Mouse (Mus musculus): ENCODE data around the gene Rasip1. TPM values are rescaled to one million over a fixed set of nuclear protein-coding genes. Genes with fewer than 3 reads are reported as not detected.
A peak's percentile ranks its signal among the peaks of the same experiment; 100 is the strongest.

The Rasip1 gene
- 8.0 and 9.3 TPM in 2 replicates for polyA plus RNA-seq (2014; fragmentation: Nextera tagmentation; extraction: Ambion mirVana)

DNA sequence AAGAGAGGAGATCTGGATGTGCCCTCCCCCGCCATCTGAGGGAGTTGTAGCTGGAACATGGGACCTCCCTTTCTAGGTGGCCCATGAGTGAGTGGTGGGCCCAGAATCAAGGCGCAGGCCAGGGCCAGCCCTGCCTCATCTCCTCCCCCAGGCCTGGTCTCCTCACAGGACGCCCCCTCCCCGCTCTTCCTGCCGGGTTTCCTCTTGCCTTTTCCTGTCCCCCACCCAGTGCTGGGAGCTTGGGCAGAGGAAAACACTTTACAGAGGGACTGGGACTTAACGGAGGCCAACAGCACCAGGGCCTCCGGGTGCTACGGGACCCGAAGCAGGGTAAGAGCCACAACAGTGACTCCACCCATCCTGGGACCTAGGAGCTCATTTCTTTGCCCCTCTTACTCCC is at the start of gene Rasip1:
Gene Rasip1 (plus strand): TSS at position 228 of the 400 bp plus-strand sequence.
- Histone ChIP-seq H3K27ac (ENCODE audit: low read depth, low read length) (peak within 1 kb of the TSS; percentile 55; the same call in 1 of the 2 replicates), H3K4me3 (ENCODE audit: low read depth, low read length) (peak within 1 kb of the TSS; percentile 60), H3K4me1 (replicated peaks; ENCODE audit: control insufficient read depth, insufficient read depth, low read length) (peaks cover 12% of the 10 kb centered on the region), H3K36me3 (ENCODE audit: control insufficient read depth, insufficient read depth, low read length) (no peaks in the 10 kb centered on the region; the same call in 1 of the 2 replicates), H3K9ac (ENCODE audit: low read depth, low read length) (peak within 1 kb of the TSS; percentile 69), H3K4me2 (peak within 1 kb of the TSS; percentile 95), H3K9me3 (ENCODE audit: control insufficient read depth, low read length) (no peaks in the 10 kb centered on the region), H3K27me3 (replicated peaks; ENCODE audit: control insufficient read depth, insufficient read depth, low read length) (peaks cover 32% of the 10 kb centered on the region)
- DNase-seq (ENCODE audit: low spot score), result no peak
- 0 out of 2 replicates have a peak, but pooled peaks have one; percentile 21 for ATAC-seq (replicated peaks; ENCODE audit: low FRiP score)
- WGBS, result 52% methylated on average over 9 of the region's 9 CpGs

DNA sequence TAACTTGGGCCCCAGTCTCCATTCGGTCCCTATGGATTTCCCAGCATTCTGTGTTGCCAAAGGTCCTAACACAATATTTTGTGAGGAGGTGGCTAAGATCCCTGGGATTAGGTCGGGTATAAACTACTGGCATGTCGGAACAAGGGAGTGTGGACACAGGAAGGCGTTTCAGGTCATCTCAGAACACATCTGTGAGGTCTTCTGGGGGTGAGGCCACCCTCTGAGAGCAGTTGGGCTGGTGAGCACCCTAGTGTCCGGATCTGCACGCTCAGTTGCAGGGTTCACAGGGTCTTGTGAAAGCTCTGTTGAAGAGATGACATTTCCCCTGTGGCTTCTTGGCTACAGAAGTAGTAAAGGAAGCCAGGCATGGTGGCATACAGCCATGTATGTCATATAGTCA is 41.4 kb upstream of the Rasip1 start:
- Histone ChIP-seq H3K9ac (ENCODE audit: low read depth, low read length) (no peak overlapping the region), H3K4me1 (replicated peaks; ENCODE audit: control insufficient read depth, insufficient read depth, low read length) (no peaks in the 10 kb centered on the region), H3K27ac (ENCODE audit: low read depth, low read length) (no peak overlapping the region), H3K36me3 (ENCODE audit: control insufficient read depth, insufficient read depth, low read length) (peaks cover 22% of the 10 kb centered on the region), H3K4me2 (no peak overlapping the region), H3K4me3 (ENCODE audit: low read depth, low read length) (no peak overlapping the region), H3K9me3 (ENCODE audit: control insufficient read depth, low read length) (no peaks in the 10 kb centered on the region), H3K27me3 (replicated peaks; ENCODE audit: control insufficient read depth, insufficient read depth, low read length) (no peaks in the 10 kb centered on the region)
- WGBS, result 89% methylated on average over 6 of the region's 6 CpGs
- DNase-seq (ENCODE audit: low spot score) (no peak), ATAC-seq (replicated peaks; ENCODE audit: low FRiP score) (no peak)

DNA sequence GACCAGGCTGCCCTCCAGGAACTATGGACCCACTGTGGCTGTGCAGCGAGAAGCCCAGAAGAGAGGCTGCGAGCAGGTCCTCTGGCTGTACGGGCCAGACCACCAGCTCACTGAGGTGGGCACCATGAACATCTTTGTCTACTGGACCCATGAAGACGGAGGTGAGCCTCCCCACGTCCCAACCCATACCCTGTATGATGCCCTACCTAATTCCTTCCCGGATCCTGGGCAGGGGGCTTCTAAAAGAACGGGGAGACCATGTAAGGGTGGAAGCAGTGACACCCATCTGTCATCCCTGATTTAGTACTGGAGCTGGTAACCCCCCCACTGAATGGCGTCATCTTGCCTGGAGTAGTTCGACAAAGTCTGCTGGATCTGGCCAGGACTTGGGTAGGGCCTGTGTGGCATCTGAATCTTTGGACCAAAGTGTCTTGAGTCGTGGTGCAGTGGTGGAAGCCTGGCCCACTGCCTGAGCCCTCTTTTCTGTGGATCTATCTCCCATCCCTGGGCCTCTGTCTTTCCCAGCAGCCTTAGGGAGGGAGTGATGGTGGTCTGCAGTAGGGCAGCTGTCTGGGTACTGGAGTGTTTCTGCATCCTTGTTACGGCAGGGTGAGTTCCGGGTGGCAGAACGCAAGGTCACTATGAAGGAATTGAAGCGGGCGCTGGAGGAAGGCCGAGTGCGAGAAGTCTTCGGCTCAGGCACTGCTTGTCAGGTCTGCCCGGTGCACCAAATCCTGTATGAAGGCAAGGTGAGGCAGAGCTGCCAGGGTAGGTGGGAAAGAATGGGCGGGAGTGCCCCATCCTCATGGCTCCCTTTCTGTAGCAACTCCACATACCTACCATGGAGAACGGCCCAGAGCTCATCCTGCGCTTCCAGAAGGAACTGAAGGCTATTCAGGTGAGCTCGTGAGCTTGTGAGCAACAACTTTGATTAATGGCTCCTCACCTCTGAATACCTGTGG is 39.4 kb upstream of the Rasip1 start:
- 94% methylated on average over 23 of the region's 23 CpGs for WGBS
- Histone ChIP-seq H3K36me3 (ENCODE audit: control insufficient read depth, insufficient read depth, low read length) (peaks cover 20% of the 10 kb centered on the region), H3K4me2 (no peak overlapping the region), H3K4me3 (ENCODE audit: low read depth, low read length) (no peak overlapping the region), H3K4me1 (replicated peaks; ENCODE audit: control insufficient read depth, insufficient read depth, low read length) (no peaks in the 10 kb centered on the region), H3K27me3 (replicated peaks; ENCODE audit: control insufficient read depth, insufficient read depth, low read length) (no peaks in the 10 kb centered on the region), H3K9me3 (ENCODE audit: control insufficient read depth, low read length) (no peaks in the 10 kb centered on the region), H3K27ac (ENCODE audit: low read depth, low read length) (no peak overlapping the region), H3K9ac (ENCODE audit: low read depth, low read length) (no peak overlapping the region)
- DNase-seq (ENCODE audit: low spot score) (no peak), ATAC-seq (replicated peaks; ENCODE audit: low FRiP score) (no peak)

DNA sequence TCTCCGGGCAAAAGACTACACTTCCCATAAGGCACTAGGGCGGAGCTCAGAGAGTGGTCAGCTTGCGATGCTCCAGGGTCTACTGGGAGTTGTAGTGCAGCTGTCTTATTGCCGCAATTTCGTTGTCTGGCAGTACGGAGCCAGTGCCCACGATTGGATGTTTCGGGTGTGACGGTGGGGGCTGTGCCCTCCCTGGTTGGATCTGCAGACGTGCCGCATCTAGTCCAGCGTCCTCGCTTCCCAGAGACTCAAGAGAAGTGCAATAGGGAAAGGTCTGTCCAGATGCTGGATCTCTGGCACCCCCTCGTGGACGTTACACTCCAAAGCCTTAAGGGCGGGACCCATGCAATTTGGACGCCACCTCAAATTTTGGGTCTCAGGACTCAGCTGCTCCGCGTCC is 38.1 kb upstream of the Rasip1 start:
- DNase-seq (ENCODE audit: low spot score) (peak; percentile 85), ATAC-seq (replicated peaks; ENCODE audit: low FRiP score) (peak; percentile 90)
- no peak overlapping the region; the same call in 1 of the 2 replicates for H3K9ac ChIP-seq (ENCODE audit: low read depth, low read length)
- peak overlapping the region; percentile 55 for H3K4me2 ChIP-seq
- peak overlapping the region; percentile 29 for H3K4me3 ChIP-seq (ENCODE audit: low read depth, low read length)
- H3K36me3 ChIP-seq (ENCODE audit: control insufficient read depth, insufficient read depth, low read length), result peaks cover 17% of the 10 kb centered on the region
- H3K4me1 ChIP-seq (replicated peaks; ENCODE audit: control insufficient read depth, insufficient read depth, low read length), result no peaks in the 10 kb centered on the region
- H3K9me3 ChIP-seq (ENCODE audit: control insufficient read depth, low read length), result no peaks in the 10 kb centered on the region
- H3K27me3 ChIP-seq (replicated peaks; ENCODE audit: control insufficient read depth, insufficient read depth, low read length), result no peaks in the 10 kb centered on the region
- 7% methylated on average over 19 of the region's 19 CpGs for WGBS
- H3K27ac ChIP-seq (ENCODE audit: low read depth, low read length), result no peak overlapping the region

DNA sequence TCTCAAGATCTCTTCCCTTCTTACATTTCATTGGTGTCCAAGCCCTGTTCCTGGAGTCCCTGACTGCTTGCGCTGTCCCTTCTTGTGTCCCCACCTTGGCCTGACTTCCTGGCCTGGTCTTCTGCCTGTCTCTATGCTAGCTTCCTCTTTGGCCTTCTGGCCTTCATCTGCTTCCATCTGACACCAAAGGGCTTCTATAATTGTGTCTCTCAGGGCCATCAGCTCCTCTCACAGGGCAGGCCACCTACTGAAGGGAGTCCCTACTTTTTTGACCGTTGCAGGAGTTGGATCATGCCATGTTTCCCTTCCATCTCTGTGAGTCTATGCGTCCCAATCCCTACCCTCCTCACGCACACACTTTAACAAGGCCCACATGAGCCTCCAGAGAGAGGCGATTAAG is 37.4 kb upstream of the Rasip1 start:
- Histone ChIP-seq H3K9me3 (ENCODE audit: control insufficient read depth, low read length) (no peaks in the 10 kb centered on the region), H3K4me2 (no peak overlapping the region), H3K36me3 (ENCODE audit: control insufficient read depth, insufficient read depth, low read length) (peaks cover 14% of the 10 kb centered on the region), H3K27ac (ENCODE audit: low read depth, low read length) (no peak overlapping the region), H3K4me1 (replicated peaks; ENCODE audit: control insufficient read depth, insufficient read depth, low read length) (no peaks in the 10 kb centered on the region), H3K9ac (ENCODE audit: low read depth, low read length) (no peak overlapping the region), H3K4me3 (ENCODE audit: low read depth, low read length) (no peak overlapping the region), H3K27me3 (replicated peaks; ENCODE audit: control insufficient read depth, insufficient read depth, low read length) (no peaks in the 10 kb centered on the region)
- 91% methylated on average over 5 of the region's 5 CpGs for WGBS
- ATAC-seq (replicated peaks; ENCODE audit: low FRiP score), result no peak
- no peak for DNase-seq (ENCODE audit: low spot score)

DNA sequence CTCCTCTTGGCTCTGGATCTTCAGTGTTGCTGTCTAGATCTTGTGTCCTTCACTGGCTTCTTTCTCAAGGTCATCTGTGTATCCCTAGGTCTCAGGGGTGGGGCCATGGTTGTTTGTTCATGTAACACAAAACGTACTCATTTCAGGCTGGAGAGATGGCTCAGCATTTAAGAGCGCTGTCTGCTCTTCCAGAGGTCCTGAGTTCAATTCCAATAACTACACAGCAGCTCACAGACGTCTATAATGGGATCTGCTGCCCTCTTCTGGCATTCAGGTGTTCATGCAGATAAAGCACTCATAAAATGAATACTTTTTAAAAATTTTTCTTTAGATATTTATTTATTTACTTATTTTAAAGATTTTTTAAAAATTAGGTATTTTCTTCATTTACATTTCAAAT is 36.4 kb upstream of the Rasip1 start:
- ATAC-seq (replicated peaks; ENCODE audit: low FRiP score) (no peak), DNase-seq (ENCODE audit: low spot score) (no peak)
- H3K36me3 ChIP-seq (ENCODE audit: control insufficient read depth, insufficient read depth, low read length), result peaks cover 4% of the 10 kb centered on the region

DNA sequence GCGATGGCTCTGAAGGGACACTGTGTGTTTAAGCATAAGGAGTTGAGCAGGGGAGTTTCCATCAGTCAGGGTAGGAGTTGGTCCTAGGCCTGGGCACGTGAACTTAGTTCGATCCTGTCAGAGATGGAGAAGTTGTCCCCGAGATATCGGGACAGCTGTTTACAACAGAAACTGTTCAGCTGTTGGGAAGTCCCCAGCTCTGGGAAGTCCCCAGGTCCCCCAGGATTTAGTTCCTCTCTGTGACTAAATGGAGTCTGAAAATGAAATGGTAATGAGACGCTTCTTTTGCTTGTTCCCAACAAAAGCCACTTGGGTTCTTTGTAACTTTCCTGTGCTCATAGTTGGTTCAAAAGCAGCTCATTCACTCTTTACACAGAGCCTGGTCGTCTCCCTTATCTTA is 35.4 kb upstream of the Rasip1 start:
- Histone ChIP-seq H3K4me3 (ENCODE audit: low read depth, low read length) (no peak overlapping the region), H3K27ac (ENCODE audit: low read depth, low read length) (no peak overlapping the region), H3K4me2 (no peak overlapping the region), H3K36me3 (ENCODE audit: control insufficient read depth, insufficient read depth, low read length) (no peaks in the 10 kb centered on the region), H3K9me3 (ENCODE audit: control insufficient read depth, low read length) (no peaks in the 10 kb centered on the region), H3K4me1 (replicated peaks; ENCODE audit: control insufficient read depth, insufficient read depth, low read length) (no peaks in the 10 kb centered on the region), H3K9ac (ENCODE audit: low read depth, low read length) (no peak overlapping the region), H3K27me3 (replicated peaks; ENCODE audit: control insufficient read depth, insufficient read depth, low read length) (no peaks in the 10 kb centered on the region)
- DNase-seq (ENCODE audit: low spot score) (no peak), ATAC-seq (replicated peaks; ENCODE audit: low FRiP score) (no peak)
- 63% methylated on average over 7 of the region's 7 CpGs for WGBS

More for the DNA sequence above, 36.4 kb upstream of the Rasip1 start:
- H3K9ac ChIP-seq (ENCODE audit: low read depth, low read length), result no peak overlapping the region
- H3K4me1 ChIP-seq (replicated peaks; ENCODE audit: control insufficient read depth, insufficient read depth, low read length), result no peaks in the 10 kb centered on the region
- no peak overlapping the region for H3K4me3 ChIP-seq (ENCODE audit: low read depth, low read length)
- WGBS, result 60% methylated on average over 3 of the region's 3 CpGs
- no peaks in the 10 kb centered on the region for H3K27me3 ChIP-seq (replicated peaks; ENCODE audit: control insufficient read depth, insufficient read depth, low read length)
- no peaks in the 10 kb centered on the region for H3K9me3 ChIP-seq (ENCODE audit: control insufficient read depth, low read length)
- H3K4me2 ChIP-seq, result no peak overlapping the region
- H3K27ac ChIP-seq (ENCODE audit: low read depth, low read length), result no peak overlapping the region

DNA sequence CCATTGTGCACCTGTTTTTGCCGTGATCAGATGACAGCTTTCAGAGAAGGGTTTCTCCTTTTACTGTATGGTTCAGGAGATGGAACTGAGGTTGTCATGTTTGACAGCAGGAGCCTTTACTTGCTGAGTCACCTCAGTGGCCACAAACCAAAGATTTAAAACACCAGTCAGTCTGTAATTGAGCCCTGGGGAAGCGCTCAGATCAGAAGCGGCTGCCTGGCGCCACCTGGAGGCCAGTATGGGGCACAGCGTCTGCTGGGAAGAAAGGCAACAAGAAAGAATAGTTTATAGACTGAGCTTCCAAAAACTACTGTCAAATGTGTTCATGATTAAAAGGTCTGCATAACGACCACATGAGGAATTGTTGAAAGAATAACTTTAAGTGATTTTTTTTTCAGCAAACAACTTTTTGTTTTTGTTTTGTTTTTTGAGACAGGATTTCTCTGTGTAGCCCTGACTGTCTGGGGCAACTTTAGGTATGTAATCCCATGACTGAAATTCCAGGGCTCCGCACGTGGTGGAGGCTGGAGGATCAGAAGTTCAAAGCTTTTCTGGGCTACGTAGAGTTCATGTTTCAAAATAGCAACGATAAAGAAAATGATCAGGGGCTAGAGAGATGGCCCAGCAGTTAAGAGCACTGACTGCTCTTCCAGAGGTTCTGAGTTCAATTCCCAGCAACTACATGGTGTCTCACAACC is 34.0 kb upstream of the Rasip1 start:
- no peaks in the 10 kb centered on the region for H3K4me1 ChIP-seq (replicated peaks; ENCODE audit: control insufficient read depth, insufficient read depth, low read length)
- H3K9ac ChIP-seq (ENCODE audit: low read depth, low read length), result no peak overlapping the region
- H3K9me3 ChIP-seq (ENCODE audit: control insufficient read depth, low read length), result no peaks in the 10 kb centered on the region
- H3K36me3 ChIP-seq (ENCODE audit: control insufficient read depth, insufficient read depth, low read length), result no peaks in the 10 kb centered on the region
- H3K4me3 ChIP-seq (ENCODE audit: low read depth, low read length), result no peak overlapping the region
- 23% methylated on average over 10 of the region's 10 CpGs for WGBS
- ATAC-seq (replicated peaks; ENCODE audit: low FRiP score) (no peak), DNase-seq (ENCODE audit: low spot score) (peak; percentile 65)
- H3K27me3 ChIP-seq (replicated peaks; ENCODE audit: control insufficient read depth, insufficient read depth, low read length), result no peaks in the 10 kb centered on the region
- H3K27ac ChIP-seq (ENCODE audit: low read depth, low read length), result no peak overlapping the region
- H3K4me2 ChIP-seq, result no peak overlapping the region
